Mouse (Mus musculus) regulatory T cell (primary cell): ENCODE measurements around the gene Hist1h4c.
"Not testable (repeated sequence)": the region's sequence is repeated elsewhere in the genome, so short reads cannot be mapped to it uniquely, and the experiment has no call there.

Experiments
- in situ Hi-C: fragments of 300-600 bp; cut with MboI, MseI; formaldehyde crosslinking; loops from one replicate; pipeline ENCODE4 v1.15.1; 2025; ENCODE audit warnings: high pct_unique_total_duplicates

Hist1h4c gene

GRCm38 (mm10) chr13:23732156-23732804 is 34.0 kb upstream of the Hist1h4c start:
- in situ Hi-C loops = loop anchor here (5.0 to 25.0 kb wide), 2 partner anchors 40 to 1945 kb away; partner anchors contain the start of genes Hist1h1b, Hist1h2an, Hist1h2bp and Hist1h3i

GRCm38 (mm10) chr13:23730479-23730878 is 32.2 kb upstream of the Hist1h4c start:
- in situ Hi-C loops = loop anchor here (5.0 to 25.0 kb wide), 2 partner anchors 38 to 1943 kb away; partner anchors contain the start of genes Hist1h1b, Hist1h2an, Hist1h2bp and Hist1h3i

GRCm38 (mm10) chr13:23729706-23730105 is 31.5 kb upstream of the Hist1h4c start:
- in situ Hi-C loops = loop anchor here (5.0 to 25.0 kb wide), 3 partner anchors 37 to 1942 kb away; partner anchors contain the start of genes Hist1h1b, Hist1h2an, Hist1h2bp and Hist1h3i

- in situ Hi-C loops = loop anchor here (5.0 to 25.0 kb wide), 2 partner anchors 97 to 1942 kb away; partner anchors contain the start of genes Hist1h1b, Hist1h2an, Hist1h2bp and Hist1h3i
Observed at GRCm38 (mm10) chr13:23729192-23729525, 30.9 kb upstream of the Hist1h4c start.

- in situ Hi-C loops = loop anchor here (5.0 to 25.0 kb wide), 2 partner anchors 96 to 1941 kb away; partner anchors contain the start of genes Hist1h1b, Hist1h2an, Hist1h2bp and Hist1h3i
Observed at GRCm38 (mm10) chr13:23728472-23729191, 30.4 kb upstream of the Hist1h4c start.

GRCm38 (mm10) chr13:23725213-23725612 is 27.0 kb upstream of the Hist1h4c start:
- in situ Hi-C loops = loop anchor here (5.0 to 25.0 kb wide), 2 partner anchors 93 to 1938 kb away; partner anchors contain the start of genes Hist1h1b, Hist1h2an, Hist1h2bp and Hist1h3i

- in situ Hi-C loops = no loop called here
Observed at GRCm38 (mm10) chr13:23724239-23724638, 26.0 kb upstream of the Hist1h4c start.

GRCm38 (mm10) chr13:23717593-23718245 is 19.5 kb upstream of the Hist1h4c start:
- in situ Hi-C loops = not testable (repeated sequence)

GRCm38 (mm10) chr13:23717176-23717575 is 18.9 kb upstream of the Hist1h4c start:
- in situ Hi-C loops = no loop called here

- in situ Hi-C loops = no loop called here
Observed at GRCm38 (mm10) chr13:23716261-23717042, 18.2 kb upstream of the Hist1h4c start.

- in situ Hi-C loops = no loop called here
Observed at GRCm38 (mm10) chr13:23710374-23711089, 12.3 kb upstream of the Hist1h4c start, which contains the start of gene Hfe. TSS of gene Hfe (minus strand) at chr13:23710854.

GRCm38 (mm10) chr13:23709714-23710373 is 11.6 kb upstream of the Hist1h4c start:
- in situ Hi-C loops = no loop called here

- in situ Hi-C loops = no loop called here
Observed at GRCm38 (mm10) chr13:23708654-23709053, 10.4 kb upstream of the Hist1h4c start.

- in situ Hi-C loops = no loop called here
Observed at GRCm38 (mm10) chr13:23708041-23708440, 9.8 kb upstream of the Hist1h4c start.

GRCm38 (mm10) chr13:23706771-23707170 is 8.5 kb upstream of the Hist1h4c start:
- in situ Hi-C loops = no loop called here

GRCm38 (mm10) chr13:23705751-23706356 is 7.6 kb upstream of the Hist1h4c start:
- in situ Hi-C loops = no loop called here

GRCm38 (mm10) chr13:23702801-23703200 is 4.5 kb upstream of the Hist1h4c start:
- in situ Hi-C loops = not testable (repeated sequence)

GRCm38 (mm10) chr13:23702220-23702619 is 4.0 kb upstream of the Hist1h4c start:
- in situ Hi-C loops = no loop called here

- in situ Hi-C loops = no loop called here
Observed at GRCm38 (mm10) chr13:23700786-23701520, 2.7 kb upstream of the Hist1h4c start.
